Mouse (Mus musculus) NIH3T3 (cell line): Measurements from ENCODE around the gene Sh3gl3.

Experiments used
- DNase-seq: peaks from one replicate; pipeline ENCODE4 v3.0.0-alpha.2; 2012; ENCODE audit warnings: low read depth

Gene Sh3gl3

DNA sequence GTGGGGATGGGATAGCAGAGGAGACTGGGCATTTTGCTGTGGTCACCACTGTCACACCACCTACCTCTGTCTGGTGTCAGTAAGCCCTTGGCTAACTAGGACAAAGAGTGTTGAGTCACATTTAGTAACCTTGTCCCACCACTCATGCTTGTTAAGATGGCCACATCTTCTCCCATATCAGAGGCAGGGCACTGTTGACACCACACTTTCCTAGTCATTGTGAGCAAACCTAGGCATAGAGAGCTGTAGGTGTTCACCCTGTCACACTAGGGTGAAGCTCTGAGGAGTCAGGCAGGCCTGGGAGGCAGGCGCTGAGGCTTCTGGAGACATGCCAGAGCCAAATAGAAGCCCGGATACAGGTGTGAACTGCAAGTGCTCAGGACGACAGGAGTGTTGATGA is at the start of gene Sh3gl3:
Gene Sh3gl3, plus strand, starts transcription at position 301 of the 400 bp plus-strand sequence.
- no peak for DNase-seq

DNA sequence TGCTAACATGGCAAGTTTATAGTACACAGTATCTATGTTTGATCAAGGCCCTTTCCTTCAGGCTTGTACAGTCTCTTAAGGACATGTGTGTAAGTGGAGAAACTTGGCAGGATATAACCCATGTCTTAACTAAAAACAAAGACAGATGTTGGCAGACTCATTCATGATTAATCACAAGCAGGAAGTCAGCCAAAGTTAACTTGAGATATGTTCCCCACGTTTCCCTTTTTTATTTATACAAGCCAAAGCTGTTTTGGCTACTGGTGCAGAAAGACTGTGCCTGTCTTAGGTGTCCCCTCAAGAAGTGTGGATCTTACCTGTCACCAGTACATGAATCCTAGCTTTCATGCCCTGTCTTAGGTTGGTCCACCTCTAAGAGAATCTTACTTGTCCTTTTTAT is 35.4 kb upstream of the Sh3gl3 start:
- DNase-seq, result peak; percentile 76

DNA sequence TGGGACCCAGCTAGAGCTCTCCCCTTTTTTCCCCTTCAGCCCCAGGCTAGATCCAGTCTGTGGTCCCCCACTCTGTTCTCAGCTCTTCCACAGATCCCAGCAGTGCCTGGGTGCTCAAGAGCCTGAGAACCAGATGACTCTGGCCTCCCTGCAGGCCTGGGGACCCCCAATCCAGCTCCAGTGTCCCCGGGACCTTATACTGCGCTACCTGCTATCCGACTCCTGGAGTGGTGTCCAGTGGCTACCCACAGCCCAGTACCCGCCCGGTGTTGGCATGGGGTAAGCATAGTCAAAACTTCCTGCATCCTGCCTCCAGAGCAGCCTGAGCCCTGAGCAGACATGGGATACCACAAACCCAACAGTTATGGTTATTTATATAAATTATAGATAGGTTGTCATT is 26.5 kb upstream of the Sh3gl3 start:
- no peak for DNase-seq

DNA sequence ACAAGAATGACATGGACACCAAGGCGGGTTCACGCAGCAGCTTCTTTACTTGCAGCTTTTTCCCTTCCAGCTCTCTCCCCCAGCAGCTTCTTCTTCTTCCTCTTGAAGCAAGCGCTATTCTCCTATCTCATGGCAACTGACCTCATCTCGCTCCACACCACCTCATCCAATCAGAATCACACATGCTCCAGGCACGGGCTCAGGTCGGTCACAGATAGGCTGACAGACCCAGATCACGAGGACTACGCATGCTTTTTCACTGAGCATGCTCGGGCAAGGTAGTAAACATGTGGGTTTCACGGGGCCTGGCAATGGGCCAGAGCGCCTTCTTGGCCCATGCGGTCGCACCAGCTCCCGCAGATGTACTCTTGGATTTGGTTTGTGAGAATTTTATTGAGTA is 9.0 kb upstream of the Sh3gl3 start:
- DNase-seq, result no peak

DNA sequence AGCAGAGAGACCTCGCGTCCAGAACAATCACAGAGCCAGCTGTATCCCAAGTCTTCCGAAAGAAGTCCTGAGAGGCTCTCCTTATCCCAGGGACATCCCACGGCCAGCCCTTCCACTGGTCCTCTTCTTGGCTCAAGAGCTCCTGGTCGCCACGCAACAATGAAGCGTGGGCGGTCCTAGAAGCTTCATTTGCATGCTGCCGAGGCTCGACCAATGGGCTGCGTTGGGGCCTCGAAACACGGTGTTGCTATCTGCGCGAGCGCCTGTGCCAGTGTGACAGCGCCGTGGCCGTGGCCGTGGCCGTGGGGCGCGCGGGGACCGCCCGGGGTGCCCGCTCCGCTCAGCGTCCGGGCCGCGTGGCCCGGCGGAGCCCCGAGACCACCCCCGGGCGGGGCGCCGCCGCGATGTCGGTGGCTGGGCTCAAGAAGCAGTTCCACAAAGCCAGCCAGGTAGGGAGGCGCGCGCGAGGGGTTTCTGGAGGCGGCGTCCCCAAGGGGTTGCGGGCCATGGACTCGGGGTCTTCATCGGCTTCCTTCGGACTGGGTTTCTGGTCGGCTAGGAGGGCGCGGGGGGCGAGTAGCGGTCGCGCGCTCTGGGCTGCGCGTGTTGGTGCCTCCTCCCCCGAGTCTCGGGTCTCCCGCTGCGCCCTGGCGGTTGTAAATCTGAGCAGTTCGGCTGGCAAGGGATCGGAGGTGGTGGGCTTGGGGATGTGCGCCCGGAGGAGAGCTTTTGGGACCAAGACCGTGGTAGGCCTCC is 1.1 kb downstream of the Sh3gl3 start:
- DNase-seq, result peak; percentile 84

DNA sequence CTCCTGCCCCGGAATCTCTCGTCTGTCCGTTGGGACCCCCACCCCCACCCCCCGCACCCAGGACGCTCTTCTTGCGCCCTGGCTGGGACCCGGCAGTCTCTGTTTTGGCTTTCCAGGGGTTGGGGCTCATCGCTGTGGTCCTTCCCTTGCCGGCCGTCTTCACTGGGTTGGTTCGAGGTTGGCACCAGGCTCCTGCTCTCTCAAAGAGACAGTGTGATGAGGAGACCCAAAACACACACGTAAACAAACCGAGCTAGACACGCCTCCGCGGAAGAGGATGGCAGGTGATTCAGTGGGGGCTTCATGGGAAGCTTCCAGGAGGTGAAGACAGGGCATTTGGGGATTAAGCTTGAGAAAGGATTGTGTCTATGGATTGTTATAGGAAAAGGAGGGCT is 1.7 kb downstream of the Sh3gl3 start:
- no peak for DNase-seq

DNA sequence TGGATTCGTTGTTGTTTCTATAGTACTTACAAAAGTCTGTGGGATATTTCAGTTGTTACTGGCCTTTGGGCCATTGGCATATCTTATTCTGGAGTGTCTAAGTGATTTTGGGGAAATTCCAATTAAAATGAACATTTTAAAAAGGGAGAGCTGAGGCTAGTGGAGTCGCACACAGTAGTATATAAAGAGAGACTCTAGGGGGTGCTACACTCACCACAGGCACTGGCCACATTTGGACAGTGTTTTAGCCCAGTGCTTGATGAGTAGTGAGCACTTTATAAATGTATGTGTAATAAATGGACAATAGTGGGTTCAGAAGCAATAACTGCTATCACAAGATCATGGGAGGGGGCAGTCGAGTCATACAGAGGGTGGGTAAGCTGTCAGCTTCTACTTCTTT is 2.6 kb downstream of the Sh3gl3 start:
- peak; percentile 15 for DNase-seq

DNA sequence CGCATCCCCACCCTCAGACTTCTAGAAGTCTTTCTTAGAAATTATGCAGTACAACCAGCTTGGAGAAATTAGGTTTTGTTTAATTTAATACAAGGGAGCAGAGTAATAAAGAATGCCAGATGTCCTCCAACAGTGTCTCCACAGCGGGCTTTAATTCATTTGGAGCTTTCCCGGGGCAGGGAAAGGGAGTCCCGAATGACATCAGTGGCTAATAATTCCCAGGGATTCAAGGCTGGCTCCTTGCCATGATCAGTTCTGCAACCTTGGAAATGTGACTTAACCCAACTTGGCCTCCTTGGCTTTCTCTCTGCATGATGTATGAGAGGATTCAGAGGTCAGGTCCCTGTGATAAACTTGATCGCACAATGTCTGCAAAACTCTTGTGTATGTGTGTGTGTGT is 3.7 kb downstream of the Sh3gl3 start:
- DNase-seq, result peak; percentile 34

DNA sequence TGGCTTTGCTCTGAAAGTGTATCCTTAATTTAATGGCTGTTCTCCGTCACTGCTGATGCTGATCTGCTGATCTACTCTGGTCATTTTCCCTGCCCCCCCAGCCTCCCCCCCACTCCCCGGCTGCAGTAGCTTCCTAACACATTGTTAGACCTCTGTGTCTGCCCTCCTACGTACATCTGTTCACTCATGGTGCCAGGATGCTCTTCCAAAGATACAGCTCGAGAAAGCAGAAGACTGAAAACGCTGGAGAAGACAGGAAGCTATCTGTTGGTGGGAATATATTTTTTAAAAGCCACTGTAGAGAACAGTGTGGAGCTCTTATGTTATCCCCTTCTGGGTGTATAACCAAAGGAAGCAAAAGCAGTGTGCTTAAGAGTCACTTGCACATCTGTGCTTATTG is 7.3 kb downstream of the Sh3gl3 start:
- DNase-seq, result no peak

DNA sequence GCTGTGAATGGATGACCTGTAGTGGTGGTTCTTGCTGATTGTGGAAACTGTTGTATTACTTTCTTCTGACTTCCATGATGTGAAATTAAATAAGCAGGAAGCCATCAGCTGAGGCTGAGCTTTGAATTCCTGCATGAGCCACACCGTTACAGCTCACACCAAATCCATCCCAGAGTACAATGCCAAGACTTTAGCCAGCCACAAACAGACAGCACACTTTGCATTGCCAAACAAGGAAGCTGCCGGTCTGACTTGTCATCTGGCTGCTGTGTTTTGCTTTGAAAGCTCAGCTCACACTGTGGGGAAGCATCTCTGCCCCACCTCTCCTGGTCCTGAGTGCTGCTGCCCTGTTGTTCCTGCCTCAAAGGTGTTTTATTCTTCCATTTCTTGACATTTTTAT is 9.1 kb downstream of the Sh3gl3 start:
- DNase-seq, result peak; percentile 47

DNA sequence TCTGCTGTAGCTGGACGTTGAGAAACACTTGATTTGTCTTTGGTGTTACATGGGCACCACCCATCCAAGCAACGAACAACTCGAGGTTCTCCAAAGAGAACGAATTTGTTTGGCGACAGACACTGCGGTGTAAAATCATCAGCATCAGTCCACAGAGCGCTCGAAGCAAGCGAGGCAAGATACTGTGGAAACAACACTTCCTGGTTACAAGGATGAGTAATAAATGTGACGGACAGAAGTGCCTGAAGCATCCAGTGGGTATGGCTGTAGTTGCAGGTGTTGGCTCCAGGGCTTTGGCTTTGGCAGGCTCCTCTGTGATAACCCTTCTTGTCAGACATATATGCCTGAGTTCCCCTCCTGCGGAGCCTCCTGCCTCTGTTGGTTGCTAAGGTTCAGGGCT is 18.0 kb downstream of the Sh3gl3 start:
- DNase-seq, result no peak

DNA sequence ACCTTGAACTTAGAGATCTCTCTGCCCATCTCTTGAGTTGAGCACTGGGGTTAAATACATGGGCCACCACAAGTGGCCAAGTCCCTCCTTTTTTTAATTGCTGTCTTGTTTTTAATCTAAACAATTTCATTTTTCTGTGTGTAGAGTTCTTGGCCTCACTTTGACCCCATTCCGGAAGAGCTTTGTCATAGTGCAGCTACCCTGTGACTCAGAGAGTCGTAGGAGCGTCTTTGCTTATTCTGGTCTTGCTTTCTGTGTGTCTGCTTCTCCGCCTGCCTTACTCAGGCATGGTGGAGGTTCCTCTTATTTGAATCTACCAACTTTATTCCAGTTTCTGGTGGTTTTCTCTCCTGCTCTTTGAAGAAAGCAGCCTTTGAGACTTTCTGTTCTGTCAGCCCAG is 18.9 kb downstream of the Sh3gl3 start:
- DNase-seq, result peak; percentile 49

DNA sequence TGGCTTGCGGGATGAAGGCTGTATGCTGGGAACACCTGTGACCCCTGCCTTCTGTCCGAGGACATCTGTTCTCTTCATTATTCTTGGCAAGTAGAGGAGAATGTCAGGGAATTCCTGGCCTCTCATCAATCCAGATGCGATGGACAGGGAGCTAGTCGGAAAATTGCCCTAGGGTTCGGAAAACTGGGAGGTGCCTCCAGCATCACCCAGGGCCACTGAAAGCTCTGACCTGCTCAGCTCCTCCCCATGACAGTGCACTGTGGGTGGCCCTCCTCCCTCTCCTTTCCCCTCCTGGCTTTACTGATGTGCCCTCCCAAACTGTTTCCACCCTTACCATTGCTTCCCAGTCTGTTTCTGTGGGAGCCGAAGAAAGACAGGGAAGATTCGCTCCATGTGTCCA is 29.5 kb downstream of the Sh3gl3 start:
- DNase-seq, result no peak

DNA sequence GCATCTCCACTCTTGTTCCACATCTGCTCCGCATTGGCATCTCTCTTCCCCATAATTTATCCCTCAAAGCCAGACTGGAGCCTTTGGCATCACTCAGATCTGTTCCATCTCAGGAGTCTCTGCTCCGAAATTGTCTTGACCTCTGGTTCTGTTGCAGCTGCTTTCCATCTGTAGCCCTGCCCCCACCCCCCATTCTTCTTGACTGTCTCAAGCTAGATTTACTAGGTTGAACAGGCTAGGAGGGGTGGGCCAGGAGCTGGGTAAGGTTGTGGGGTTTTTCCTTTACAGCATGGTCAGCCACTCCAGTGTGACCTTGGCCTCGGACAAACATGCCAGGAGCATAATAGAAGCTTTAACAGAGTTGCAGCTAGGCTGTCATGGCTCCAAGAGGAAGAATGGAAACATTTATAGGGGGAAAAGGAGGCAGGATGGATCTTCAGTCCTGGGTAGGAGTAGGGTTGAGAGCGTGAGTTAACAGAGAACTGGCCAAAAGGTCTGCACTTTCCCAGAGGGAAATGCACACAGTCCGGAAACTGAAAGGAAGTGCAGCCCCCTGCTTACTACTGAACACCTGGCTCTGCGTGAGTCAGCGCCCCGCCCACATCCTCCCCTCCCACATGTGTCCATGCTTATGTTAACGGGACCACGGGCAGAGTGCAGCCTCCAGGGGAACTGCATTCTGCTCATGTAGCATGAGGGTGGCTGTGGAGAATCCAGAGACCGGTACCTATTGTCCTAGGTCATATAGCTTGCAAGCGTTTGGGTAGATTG is 30.6 kb downstream of the Sh3gl3 start:
- peak; percentile 34 for DNase-seq

DNA sequence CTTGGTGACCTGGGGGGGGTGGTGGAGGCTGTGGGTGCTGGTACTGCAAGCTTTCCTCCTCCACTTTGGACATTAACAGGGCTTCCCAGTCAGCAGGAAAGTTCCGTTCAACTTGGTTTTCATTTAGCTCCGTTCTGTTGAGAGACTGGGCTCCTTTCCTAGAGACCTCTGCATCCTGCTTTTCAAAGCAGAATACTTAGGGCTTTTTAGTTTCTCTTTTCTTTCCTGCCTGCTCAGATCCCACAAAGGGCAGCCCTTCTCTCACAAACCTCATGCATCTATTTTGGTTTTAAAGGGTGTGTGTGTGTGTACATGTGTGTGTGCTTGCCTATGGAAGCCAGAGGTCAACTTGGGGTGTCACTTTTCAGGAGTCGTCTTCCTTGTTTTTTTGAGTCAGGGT is 31.3 kb downstream of the Sh3gl3 start:
- DNase-seq, result no peak

DNA sequence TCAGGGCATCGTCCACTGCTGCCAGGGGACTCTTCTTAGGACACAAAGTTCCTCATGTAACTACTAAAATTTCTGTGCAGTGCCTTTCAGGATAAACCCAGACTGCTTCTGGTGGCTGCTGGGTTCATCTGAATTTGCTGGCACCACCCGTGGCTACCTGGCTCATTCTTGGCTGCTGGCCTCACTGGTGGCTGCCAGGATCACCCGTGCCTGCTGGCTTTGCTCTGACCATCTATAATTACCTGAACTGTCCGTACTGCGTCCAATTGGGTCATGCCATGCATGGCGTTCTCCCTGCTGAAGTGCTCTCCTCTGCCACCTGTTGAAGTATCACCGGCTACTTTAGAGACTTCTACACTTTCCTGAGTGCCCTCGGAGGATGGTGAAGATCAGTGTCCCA is 33.1 kb downstream of the Sh3gl3 start:
- no peak for DNase-seq

DNA sequence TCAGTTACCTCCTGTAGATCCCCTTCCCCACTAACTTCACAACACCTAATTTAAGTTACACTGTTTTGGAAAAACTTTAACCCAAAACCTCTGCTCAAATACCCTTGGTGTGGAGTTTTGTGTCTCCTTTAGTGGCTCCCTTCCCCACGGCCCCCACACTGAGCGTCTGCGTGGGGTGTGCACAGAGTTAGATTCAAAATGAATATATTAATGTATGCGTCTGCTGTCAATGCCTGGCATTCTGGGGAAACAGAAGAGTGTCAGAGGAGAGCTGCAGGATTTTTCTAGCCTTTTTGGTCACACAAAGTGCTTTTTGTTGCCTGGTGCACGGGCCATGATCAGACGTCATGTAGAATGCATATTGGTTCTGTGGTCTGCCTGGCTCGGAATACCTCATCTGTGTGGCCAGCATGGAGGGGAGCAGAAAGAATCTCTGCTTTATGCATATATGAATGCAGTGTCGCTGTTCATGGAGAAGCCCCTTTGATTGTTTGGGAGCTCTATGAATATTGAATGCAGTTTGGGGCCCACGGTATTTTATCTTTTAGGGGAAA is 47.8 kb downstream of the Sh3gl3 start:
- no peak for DNase-seq

DNA sequence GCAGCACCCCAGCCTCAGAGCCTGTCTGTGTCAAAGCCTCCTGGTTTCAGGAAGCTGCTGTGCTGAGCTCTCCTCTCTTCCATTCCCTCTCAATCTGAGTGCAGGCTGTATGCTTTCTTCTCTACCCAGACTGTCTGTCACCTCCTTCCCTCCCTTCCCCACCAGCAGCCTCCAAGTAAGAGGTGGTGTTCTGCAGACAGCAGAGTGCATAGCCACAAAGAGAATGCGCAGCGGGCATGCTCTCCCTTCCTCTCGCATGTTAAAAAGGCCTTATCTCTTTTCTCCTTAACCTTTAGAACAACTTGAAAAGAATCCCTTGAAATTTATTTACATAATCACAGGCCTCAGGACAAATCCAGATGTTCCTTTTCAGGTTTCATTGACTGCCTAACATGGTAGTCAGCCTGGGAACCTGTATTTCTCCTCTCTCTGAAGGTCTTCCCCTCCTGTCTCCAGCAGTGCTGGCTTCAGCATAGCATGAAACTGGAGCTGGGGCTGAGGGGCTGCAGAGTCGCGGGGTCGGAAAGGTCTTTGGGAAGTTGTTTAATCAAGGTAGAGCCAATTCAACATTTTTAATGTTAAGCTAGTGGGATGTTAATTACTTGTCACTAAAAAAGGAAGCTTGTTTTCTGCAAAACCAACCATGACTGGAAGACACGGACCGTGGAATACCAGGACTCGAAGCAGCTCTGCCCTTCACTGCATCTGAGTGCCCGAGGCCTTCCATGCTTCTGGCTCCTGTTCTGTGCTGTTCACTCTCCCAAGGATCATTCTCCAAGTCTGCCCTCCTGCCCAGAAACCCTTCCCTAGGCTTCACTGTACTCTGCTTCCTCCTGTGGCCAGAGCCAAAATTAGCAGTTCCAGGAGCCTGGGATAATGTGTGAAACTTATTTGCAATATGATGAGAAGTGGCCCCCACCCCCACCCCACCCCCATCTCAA is 50.5 kb downstream of the Sh3gl3 start:
- DNase-seq, result no peak

DNA sequence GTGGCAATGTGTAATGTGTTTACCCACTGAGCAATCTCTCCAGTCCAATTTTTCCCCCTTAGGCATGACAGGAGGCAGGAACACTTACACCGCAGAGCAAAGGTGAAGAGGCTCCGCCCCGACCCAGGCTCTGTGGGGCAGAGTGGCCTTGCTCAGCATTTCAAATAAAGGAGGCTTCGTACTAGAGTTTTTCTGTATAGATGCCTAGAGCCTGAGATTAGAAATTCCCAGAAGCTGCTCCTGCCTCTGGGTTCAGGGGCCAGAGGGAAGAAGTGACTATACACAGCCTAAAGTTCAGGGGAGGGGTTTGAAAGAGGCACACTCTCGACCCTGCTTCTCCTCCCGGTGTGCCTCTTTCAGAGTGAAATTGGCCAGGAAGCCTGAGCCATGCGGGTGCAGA is 59.6 kb downstream of the Sh3gl3 start:
- no peak for DNase-seq

DNA sequence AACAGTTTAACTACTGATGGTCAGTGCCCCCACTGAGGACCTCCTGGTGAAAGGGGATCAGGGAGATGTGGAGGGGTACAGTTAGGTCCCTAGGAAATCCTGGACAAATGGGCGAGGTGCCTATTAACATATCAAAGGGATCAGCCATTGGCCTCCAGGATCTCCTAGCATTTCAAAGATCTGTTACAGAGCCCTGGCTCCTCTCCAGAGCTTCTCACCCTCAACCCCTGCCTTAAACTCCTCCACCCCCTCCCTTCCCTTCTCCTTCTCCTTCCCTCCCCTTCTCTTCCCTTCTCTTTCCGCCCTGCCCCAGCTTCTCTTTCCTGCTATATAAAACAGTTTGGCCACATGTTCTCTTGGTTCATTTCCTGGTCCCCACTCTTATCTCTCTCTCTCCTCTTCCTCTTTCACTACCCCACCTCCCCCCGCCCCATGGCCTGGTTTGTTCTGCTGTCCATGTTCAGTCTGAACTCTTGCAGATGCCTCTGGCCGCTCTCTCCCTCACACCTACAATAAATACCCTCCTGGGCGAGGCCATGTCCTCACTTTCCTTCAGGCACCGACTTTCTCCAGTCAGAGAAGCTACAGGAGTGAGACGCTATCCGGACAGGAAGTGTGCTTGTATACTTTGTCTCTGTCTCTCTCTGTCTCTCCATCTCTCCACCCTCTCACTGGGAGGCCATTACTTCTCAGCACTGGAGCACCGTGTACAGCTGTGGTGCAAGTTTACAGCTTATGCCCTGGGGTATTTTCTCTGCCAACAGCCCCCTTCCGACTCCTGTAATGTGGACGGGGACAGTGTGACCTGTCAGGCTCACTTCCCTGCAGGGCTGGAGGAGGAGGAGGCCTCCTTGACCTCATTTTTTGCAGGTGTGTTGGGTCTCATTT is 60.6 kb downstream of the Sh3gl3 start:
- DNase-seq, result no peak

DNA sequence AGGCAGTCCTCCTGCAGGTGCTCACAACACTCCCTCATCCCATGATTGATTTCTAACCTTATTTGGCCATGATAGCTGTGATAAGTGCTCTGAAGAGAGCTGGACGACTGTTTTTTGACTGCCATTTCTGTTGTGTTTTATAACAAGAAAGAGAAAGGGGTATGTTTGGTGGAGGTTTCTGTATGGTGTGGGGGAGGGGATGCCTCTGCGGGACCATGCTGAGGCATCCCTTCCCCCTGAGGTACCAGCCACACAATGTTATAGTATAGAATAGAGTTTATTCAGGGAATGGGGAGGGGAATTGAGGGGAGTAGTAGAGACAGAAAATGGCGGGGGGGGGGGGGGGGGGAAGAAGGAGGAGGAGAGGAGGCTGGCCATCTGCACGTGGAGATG is 61.3 kb downstream of the Sh3gl3 start:
- DNase-seq, result no peak
